Mouse (Mus musculus) left cerebral cortex, adult 18-20 months (tissue): Measurements from ENCODE around the gene Kazn. TPM values are rescaled to one million over a fixed set of nuclear protein-coding genes. Genes with fewer than 3 reads are reported as not detected.

ENCODE experiments used
- DNase-seq, 2 experiments: peaks; one replicate each; pipeline ENCODE4 v3.0.0; 2021 to 2022; ENCODE audit warnings: low spot score in 2 of 2, mixed read lengths in 1 of 2
- long read RNA-seq, 2 experiments: library from polyadenylated mRNA; stranded (forward); transcript quantifications; one replicate each; pipeline ENCODE4 v2.0.0; 2021
- total RNA-seq, 2 experiments: library from RNA; stranded (reverse); gene quantifications; 2 replicates each; pipeline ENCODE4 v1.2.3; 2021

Kazn gene
- total RNA-seq: 10 to 100 TPM; 76.8 to 79.4 TPM
- long read RNA-seq, experiment 1, full-length matches to known transcripts: 15 of 39 reads
- long read RNA-seq, experiment 1, partial matches to known transcripts: 5 of 39 reads
- long read RNA-seq, experiment 1, other reads (novel, unspliced or antisense): 19 of 39 reads
- long read RNA-seq, experiment 2, partial matches to known transcripts: 6 of 16 reads
- long read RNA-seq, experiment 2, other reads (novel, unspliced or antisense): 8 of 16 reads

- DNase-seq: peak; percentile 63 to 70
Measured at GRCm38 (mm10) chr4:142239240-142240126, at the start of gene Kazn. TSS of gene Kazn (minus strand) at chr4:142239401.

GRCm38 (mm10) chr4:142285471-142285870 is 46.3 kb upstream of the Kazn start:
- no peak for DNase-seq

GRCm38 (mm10) chr4:142283867-142284266 is 44.7 kb upstream of the Kazn start:
- no peak for DNase-seq

GRCm38 (mm10) chr4:142278197-142278575 is 39.0 kb upstream of the Kazn start:
- no peak for DNase-seq

- no peak for DNase-seq
Measured at GRCm38 (mm10) chr4:142277481-142278196, 38.4 kb upstream of the Kazn start.

- no peak for DNase-seq
Measured at GRCm38 (mm10) chr4:142275242-142275641, 36.0 kb upstream of the Kazn start.

- no peak for DNase-seq
Measured at GRCm38 (mm10) chr4:142274441-142275234, 35.4 kb upstream of the Kazn start.

GRCm38 (mm10) chr4:142271506-142271905 is 32.3 kb upstream of the Kazn start:
- no peak for DNase-seq

GRCm38 (mm10) chr4:142267832-142268231 is 28.6 kb upstream of the Kazn start:
- no peak for DNase-seq

- no peak for DNase-seq
Measured at GRCm38 (mm10) chr4:142267348-142267819, 28.2 kb upstream of the Kazn start.

- no peak for DNase-seq
Measured at GRCm38 (mm10) chr4:142264335-142264734, 25.1 kb upstream of the Kazn start.

GRCm38 (mm10) chr4:142261725-142262124 is 22.5 kb upstream of the Kazn start:
- no peak for DNase-seq

GRCm38 (mm10) chr4:142258730-142259129 is 19.5 kb upstream of the Kazn start:
- DNase-seq: no peak

GRCm38 (mm10) chr4:142254088-142254487 is 14.9 kb upstream of the Kazn start:
- DNase-seq: no peak

GRCm38 (mm10) chr4:142251471-142252354 is 12.5 kb upstream of the Kazn start:
- DNase-seq: peak in 1 of 2 experiments; percentile 26

- DNase-seq: no peak
Measured at GRCm38 (mm10) chr4:142250054-142250453, 10.9 kb upstream of the Kazn start.

- DNase-seq: peak; percentile 55 to 60
Measured at GRCm38 (mm10) chr4:142249401-142249800, 10.2 kb upstream of the Kazn start.

GRCm38 (mm10) chr4:142248426-142248825 is 9.2 kb upstream of the Kazn start:
- DNase-seq: peak; percentile 74 to 87

GRCm38 (mm10) chr4:142246698-142247097 is 7.5 kb upstream of the Kazn start:
- DNase-seq: no peak

GRCm38 (mm10) chr4:142244641-142245040 is 5.4 kb upstream of the Kazn start:
- no peak for DNase-seq
